Mouse (Mus musculus): ENCODE data around the gene Bcl2l13.

Bcl2l13 gene

DNA sequence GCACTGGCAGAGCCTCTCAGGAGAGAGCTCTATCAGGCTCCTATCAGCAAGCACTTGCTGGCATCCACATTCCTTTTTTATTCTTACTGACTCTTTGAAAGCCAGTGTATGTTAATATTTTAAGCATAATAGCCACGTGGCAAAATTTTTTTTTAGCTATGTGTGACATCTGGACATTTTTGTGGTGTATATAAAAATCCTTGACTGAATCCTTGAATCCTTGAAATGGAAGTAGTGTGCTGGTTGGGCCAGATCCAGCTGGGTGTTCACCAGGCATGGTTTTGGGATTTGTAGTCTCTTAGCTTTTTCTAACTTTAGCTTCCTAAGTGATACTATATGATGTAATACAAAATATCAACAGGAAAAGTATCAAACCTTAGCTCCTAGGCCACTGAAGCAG, 32.8 kb downstream of the Bcl2l13 start:
- H3K9me3 ChIP-seq (ENCODE audit: low read length): no peaks in the 10 kb centered on the region

DNA sequence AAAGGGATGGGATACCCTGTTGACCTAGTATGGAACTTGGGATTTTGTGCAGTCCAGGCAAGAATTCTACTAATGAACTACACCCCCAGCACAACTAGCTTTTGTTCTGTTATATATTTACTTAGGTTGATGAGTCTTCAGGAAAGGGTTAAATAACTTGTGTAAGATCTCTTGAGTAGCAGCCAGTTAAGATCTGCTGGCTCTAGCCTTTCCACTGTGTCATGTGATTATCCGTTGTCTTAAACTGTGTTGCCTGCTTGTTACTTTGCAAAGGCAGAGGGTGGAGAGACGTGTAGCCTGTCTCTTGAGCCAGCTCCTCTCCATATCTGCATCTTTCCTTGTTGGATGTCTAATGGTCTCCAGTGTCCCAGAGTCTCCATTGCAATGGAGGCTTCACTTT, 35.3 kb downstream of the Bcl2l13 start:
- Histone ChIP-seq H3K4me3 (replicated peaks; ENCODE audit: low read length) (no peak overlapping the region), H3K27me3 (ENCODE audit: insufficient read depth, low read length) (no peaks in the 10 kb centered on the region)
- TF ChIP-seq NANOG (IDR thresholded peaks at IDR 0.05; ENCODE audit: borderline replicate concordance, low read length) (no peak), POU5F1 (IDR thresholded peaks at IDR 0.05; ENCODE audit: borderline replicate concordance, low read length) (no peak), CTCF (conservative IDR thresholded peaks at IDR 0.05; ENCODE audit: low read length) (no peak)

More for the DNA sequence above, 32.8 kb downstream of the Bcl2l13 start:
- no peaks in the 10 kb centered on the region for H3K27me3 ChIP-seq (ENCODE audit: insufficient read depth, low read length)
- no peaks in the 10 kb centered on the region for H3K4me1 ChIP-seq (replicated peaks; ENCODE audit: low read depth, low read length)
- TF ChIP-seq POU5F1 (IDR thresholded peaks at IDR 0.05; ENCODE audit: borderline replicate concordance, low read length) (no peak), NANOG (IDR thresholded peaks at IDR 0.05; ENCODE audit: borderline replicate concordance, low read length) (no peak), CTCF (conservative IDR thresholded peaks at IDR 0.05; ENCODE audit: low read length) (no peak)
- H3K36me3 ChIP-seq (ENCODE audit: insufficient read depth, low read length): peaks cover 32% of the 10 kb centered on the region
- no peak overlapping the region for H3K4me3 ChIP-seq (replicated peaks; ENCODE audit: low read length)

DNA sequence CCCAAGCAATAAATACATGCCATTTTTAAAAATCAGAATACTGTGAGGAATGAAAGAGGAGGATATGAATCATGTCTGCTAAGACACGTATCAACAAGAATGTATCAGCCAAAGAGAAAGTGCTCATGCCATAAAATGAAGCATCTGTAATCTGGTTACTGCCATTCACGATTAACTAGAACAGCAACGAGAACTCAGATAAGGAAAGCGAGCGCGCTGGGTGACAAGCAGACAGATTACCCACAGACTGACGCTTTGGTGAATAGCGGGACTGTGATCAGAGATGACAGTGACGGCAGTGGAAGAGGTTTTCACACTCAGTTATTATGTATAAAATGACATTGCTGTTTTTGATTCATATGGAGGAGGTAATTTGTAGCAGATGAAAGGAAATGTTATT, 37.9 kb downstream of the Bcl2l13 start:
- Histone ChIP-seq H3K4me1 (replicated peaks; ENCODE audit: low read depth, low read length) (no peaks in the 10 kb centered on the region), H3K36me3 (ENCODE audit: insufficient read depth, low read length) (peaks cover 36% of the 10 kb centered on the region), H3K4me3 (replicated peaks; ENCODE audit: low read length) (no peak overlapping the region), H3K9me3 (ENCODE audit: low read length) (no peaks in the 10 kb centered on the region), H3K27me3 (ENCODE audit: insufficient read depth, low read length) (no peaks in the 10 kb centered on the region)
- TF ChIP-seq NANOG (IDR thresholded peaks at IDR 0.05; ENCODE audit: borderline replicate concordance, low read length): no peak
- no peak for TF ChIP-seq CTCF (conservative IDR thresholded peaks at IDR 0.05; ENCODE audit: low read length)
- TF ChIP-seq POU5F1 (IDR thresholded peaks at IDR 0.05; ENCODE audit: borderline replicate concordance, low read length): no peak

More for the DNA sequence above, 35.3 kb downstream of the Bcl2l13 start:
- H3K4me1 ChIP-seq (replicated peaks; ENCODE audit: low read depth, low read length): no peaks in the 10 kb centered on the region
- peaks cover 24% of the 10 kb centered on the region for H3K36me3 ChIP-seq (ENCODE audit: insufficient read depth, low read length)
- no peaks in the 10 kb centered on the region for H3K9me3 ChIP-seq (ENCODE audit: low read length)

DNA sequence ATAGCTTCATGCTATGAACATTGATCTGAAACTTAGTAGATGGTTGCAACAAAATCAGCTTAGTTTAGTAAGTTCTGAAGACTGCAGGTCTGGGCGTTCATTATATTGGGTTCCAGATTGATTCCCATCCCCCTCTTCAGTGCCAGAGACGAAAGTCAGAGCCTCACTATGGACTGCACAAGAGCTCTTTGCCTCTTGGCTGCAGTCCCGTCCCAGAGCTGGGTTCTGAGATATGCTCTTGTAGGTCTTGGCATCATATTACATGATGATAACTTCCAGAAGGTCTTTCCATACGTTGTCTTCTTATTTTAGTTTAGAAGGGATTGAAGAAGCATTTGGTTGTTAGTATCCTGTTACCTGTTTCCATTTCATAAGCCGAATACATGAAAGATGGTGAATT, 43.0 kb downstream of the Bcl2l13 start:
- TF ChIP-seq POU5F1 (IDR thresholded peaks at IDR 0.05; ENCODE audit: borderline replicate concordance, low read length): no peak
- TF ChIP-seq CTCF (conservative IDR thresholded peaks at IDR 0.05; ENCODE audit: low read length): no peak
- no peak for TF ChIP-seq NANOG (IDR thresholded peaks at IDR 0.05; ENCODE audit: borderline replicate concordance, low read length)
- Histone ChIP-seq H3K36me3 (ENCODE audit: insufficient read depth, low read length) (peaks cover 45% of the 10 kb centered on the region), H3K27me3 (ENCODE audit: insufficient read depth, low read length) (no peaks in the 10 kb centered on the region), H3K4me1 (replicated peaks; ENCODE audit: low read depth, low read length) (no peaks in the 10 kb centered on the region), H3K4me3 (replicated peaks; ENCODE audit: low read length) (no peak overlapping the region), H3K9me3 (ENCODE audit: low read length) (no peaks in the 10 kb centered on the region)

DNA sequence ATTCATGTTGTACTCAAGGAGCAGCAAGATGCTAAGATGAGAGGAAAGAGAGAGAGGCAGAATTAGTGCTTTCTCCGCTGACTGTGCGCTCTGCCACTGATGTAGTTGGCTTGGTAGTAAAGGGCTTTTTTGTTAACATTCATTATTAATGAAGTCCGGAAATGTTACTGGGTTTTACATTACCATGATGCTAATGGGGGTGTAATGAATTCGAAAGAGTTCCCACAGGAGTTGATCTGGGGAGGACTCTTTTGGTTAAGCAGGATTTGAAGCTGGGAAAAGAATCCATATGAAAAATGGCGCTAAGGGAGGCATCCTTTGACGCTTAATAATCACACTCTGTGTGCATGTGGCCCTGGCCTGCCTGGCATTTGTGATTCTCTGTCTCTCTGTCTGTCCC, 48.4 kb downstream of the Bcl2l13 start:
- no peaks in the 10 kb centered on the region for H3K27me3 ChIP-seq (ENCODE audit: insufficient read depth, low read length)
- H3K4me1 ChIP-seq (replicated peaks; ENCODE audit: low read depth, low read length): peaks cover 7% of the 10 kb centered on the region; the same call in 1 of the 2 replicates
- H3K4me3 ChIP-seq (replicated peaks; ENCODE audit: low read length): no peak overlapping the region
- H3K9me3 ChIP-seq (ENCODE audit: low read length): no peaks in the 10 kb centered on the region
- no peak for TF ChIP-seq NANOG (IDR thresholded peaks at IDR 0.05; ENCODE audit: borderline replicate concordance, low read length)
- TF ChIP-seq POU5F1 (IDR thresholded peaks at IDR 0.05; ENCODE audit: borderline replicate concordance, low read length): no peak
- no peak for TF ChIP-seq CTCF (conservative IDR thresholded peaks at IDR 0.05; ENCODE audit: low read length)
- peaks cover 56% of the 10 kb centered on the region for H3K36me3 ChIP-seq (ENCODE audit: insufficient read depth, low read length)

DNA sequence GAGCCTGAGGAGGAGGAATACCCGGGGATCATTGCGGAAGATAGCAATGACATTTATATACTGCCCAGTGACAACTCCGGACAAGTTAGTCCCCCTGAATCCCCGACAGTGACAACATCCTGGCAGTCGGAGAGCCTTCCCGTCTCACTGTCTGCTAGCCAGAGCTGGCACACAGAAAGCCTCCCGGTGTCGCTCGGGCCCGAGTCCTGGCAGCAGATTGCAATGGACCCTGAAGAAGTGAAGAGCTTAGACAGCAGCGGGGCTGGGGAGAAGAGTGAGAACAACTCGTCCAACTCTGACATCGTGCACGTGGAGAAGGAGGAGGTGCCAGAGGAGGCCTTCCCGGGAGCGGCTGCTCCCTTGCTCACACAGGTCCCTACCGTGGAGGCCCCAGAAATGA, 50.7 kb downstream of the Bcl2l13 start:
- Histone ChIP-seq H3K27me3 (ENCODE audit: insufficient read depth, low read length) (no peaks in the 10 kb centered on the region), H3K36me3 (ENCODE audit: insufficient read depth, low read length) (peaks cover 73% of the 10 kb centered on the region), H3K4me1 (replicated peaks; ENCODE audit: low read depth, low read length) (peaks cover 7% of the 10 kb centered on the region; the same call in 1 of the 2 replicates), H3K9me3 (ENCODE audit: low read length) (no peaks in the 10 kb centered on the region), H3K4me3 (replicated peaks; ENCODE audit: low read length) (no peak overlapping the region)
- TF ChIP-seq POU5F1 (IDR thresholded peaks at IDR 0.05; ENCODE audit: borderline replicate concordance, low read length): no peak
- no peak for TF ChIP-seq CTCF (conservative IDR thresholded peaks at IDR 0.05; ENCODE audit: low read length)
- no peak for TF ChIP-seq NANOG (IDR thresholded peaks at IDR 0.05; ENCODE audit: borderline replicate concordance, low read length)

DNA sequence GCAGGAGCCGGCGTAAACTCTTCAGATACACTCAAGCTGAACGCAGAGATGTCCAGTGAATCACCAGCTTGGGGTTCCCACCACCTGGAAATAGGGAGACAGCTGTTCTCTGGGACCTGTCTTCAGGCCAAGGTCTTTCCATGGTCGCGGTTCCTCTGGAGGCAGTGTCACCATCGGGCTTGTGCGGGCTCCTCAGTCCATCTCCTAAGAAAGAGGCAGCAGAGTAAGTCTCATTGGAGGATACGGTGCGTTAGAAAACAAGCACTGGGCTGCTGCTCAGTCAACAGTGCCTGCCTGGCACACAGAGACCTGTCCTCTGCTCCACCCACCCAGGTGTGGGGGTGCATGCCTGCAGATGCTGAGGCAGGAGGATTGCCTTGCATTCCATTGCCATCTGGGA, 58.1 kb downstream of the Bcl2l13 start:
- H3K9me3 ChIP-seq (ENCODE audit: low read length): no peaks in the 10 kb centered on the region
- H3K4me1 ChIP-seq (replicated peaks; ENCODE audit: low read depth, low read length): peaks cover 26% of the 10 kb centered on the region
- no peak overlapping the region for H3K4me3 ChIP-seq (replicated peaks; ENCODE audit: low read length)
- no peaks in the 10 kb centered on the region for H3K27me3 ChIP-seq (ENCODE audit: insufficient read depth, low read length)
- TF ChIP-seq POU5F1 (IDR thresholded peaks at IDR 0.05; ENCODE audit: borderline replicate concordance, low read length): no peak
- TF ChIP-seq NANOG (IDR thresholded peaks at IDR 0.05; ENCODE audit: borderline replicate concordance, low read length): no peak
- TF ChIP-seq CTCF (conservative IDR thresholded peaks at IDR 0.05; ENCODE audit: low read length): no peak
- peaks cover 100% of the 10 kb centered on the region for H3K36me3 ChIP-seq (ENCODE audit: insufficient read depth, low read length)

DNA sequence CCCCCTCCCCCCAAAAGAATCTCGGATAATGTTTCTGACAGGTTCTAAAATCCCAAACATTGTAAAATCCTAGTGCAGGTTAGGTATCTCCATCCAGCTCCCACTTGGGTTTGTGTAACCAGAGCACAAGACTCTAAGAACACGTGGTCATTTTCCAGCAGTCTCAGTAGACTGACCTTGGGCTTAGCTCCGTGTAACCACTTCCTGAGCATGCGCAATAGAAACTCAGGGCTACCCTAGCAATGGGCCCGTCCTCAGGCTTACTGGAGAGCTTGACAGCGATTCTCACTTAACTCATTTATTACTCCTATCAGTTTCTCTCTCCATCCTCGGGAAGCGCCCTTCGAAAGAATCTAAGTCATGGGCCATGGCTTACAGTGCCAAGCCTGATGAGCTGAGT, 58.5 kb downstream of the Bcl2l13 start:
- no peaks in the 10 kb centered on the region for H3K9me3 ChIP-seq (ENCODE audit: low read length)
- H3K36me3 ChIP-seq (ENCODE audit: insufficient read depth, low read length): peaks cover 100% of the 10 kb centered on the region
- H3K27me3 ChIP-seq (ENCODE audit: insufficient read depth, low read length): no peaks in the 10 kb centered on the region
- no peak overlapping the region for H3K4me3 ChIP-seq (replicated peaks; ENCODE audit: low read length)
- peaks cover 28% of the 10 kb centered on the region for H3K4me1 ChIP-seq (replicated peaks; ENCODE audit: low read depth, low read length)
- TF ChIP-seq CTCF (conservative IDR thresholded peaks at IDR 0.05; ENCODE audit: low read length): no peak

DNA sequence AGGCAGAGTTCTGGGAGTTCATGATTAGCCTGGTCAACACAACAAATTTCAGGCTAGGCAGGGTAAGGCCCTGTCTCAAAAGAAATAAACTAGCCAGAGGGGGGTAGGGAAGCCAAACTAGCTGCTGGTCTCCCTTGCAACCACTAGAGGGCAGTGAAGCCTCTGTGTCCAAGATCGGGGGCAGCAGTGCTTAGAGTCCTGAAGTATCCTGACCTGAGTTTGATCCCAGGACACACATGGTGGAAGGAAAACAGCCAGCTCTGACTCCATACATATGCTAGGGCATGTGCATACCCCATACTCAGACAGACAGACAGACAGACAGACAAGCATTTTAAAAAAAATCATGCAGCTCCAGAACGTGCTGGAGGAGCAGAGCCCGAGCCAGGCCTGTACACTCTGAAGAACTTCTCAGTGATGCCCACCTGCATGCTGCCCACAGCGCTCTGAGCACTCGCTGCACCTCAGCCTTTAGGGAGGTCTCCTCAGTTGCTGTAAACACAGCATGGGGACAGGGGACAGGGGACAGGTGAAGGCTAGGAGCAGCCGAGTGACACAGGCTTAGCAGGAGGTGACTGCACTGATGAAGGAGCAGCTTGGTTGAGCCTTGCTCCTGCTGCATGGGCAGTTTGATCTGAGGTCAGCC, 62.3 kb downstream of the Bcl2l13 start:
- Histone ChIP-seq H3K4me1 (replicated peaks; ENCODE audit: low read depth, low read length) (peaks cover 61% of the 10 kb centered on the region), H3K9me3 (ENCODE audit: low read length) (no peaks in the 10 kb centered on the region), H3K27me3 (ENCODE audit: insufficient read depth, low read length) (no peaks in the 10 kb centered on the region), H3K36me3 (ENCODE audit: insufficient read depth, low read length) (peaks cover 92% of the 10 kb centered on the region), H3K4me3 (replicated peaks; ENCODE audit: low read length) (no peak overlapping the region)
- TF ChIP-seq NANOG (IDR thresholded peaks at IDR 0.05; ENCODE audit: borderline replicate concordance, low read length): no peak
- TF ChIP-seq CTCF (conservative IDR thresholded peaks at IDR 0.05; ENCODE audit: low read length): peak; percentile 93
- no peak for TF ChIP-seq POU5F1 (IDR thresholded peaks at IDR 0.05; ENCODE audit: borderline replicate concordance, low read length)

Measured in E14TG2a.4 (cell line).